Mouse (Mus musculus) retina, postnatal 7 days (tissue): ENCODE results near the gene Myo18b.

Experiments used
- DNase-seq: peaks from one replicate; pipeline ENCODE4 v3.0.0-alpha.2; 2012; ENCODE audit warnings: low read depth, low spot score

Myo18b gene

DNA sequence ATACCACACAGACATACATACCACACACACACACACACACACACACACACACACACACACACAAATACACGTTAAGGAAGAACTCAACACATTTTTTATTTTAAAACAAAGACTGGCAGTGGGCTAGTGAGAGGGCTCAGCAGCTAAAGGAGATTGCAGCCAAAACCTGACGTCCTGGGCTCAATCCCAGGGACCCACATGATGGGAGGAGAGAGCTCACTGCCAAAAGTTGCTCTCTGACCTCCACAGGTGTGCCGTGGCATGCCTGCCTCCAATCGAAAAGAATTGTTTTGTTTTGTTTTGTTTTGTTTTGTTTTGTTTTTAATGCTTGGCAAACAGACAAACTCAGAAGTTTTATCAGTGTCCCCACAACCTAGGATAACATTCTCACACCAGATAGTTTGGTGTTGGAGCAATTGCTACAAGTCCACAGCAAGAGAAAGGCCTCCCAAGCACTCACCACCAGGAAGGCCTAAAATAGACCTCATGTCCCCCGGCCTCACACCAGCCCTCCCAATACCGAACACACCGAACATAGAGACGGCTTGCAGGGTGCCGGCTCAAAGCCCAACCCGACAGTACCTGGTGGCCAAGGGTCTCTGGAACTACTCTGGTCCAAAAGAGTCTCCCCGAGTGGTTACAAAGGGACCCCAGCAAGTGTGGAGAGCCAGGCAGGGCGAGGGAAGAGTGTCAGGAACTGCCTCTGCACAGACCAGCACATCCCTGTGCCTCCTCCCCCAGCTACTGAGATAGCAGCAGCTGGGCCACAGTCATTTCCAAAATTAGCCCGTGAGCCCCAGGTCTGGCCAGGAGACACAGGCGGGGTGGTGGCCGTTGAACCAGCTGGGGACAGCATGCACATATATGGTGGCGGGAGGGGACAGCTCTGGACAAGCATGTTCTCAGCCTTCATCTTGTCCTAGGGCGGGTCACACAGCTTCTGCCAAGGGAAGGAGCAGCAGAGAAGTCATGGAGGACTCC, at the start of gene Myo18b:
TSS of gene Myo18b (minus strand) at position 689 of the 981 bp plus-strand sequence.
- no peak for DNase-seq

DNA sequence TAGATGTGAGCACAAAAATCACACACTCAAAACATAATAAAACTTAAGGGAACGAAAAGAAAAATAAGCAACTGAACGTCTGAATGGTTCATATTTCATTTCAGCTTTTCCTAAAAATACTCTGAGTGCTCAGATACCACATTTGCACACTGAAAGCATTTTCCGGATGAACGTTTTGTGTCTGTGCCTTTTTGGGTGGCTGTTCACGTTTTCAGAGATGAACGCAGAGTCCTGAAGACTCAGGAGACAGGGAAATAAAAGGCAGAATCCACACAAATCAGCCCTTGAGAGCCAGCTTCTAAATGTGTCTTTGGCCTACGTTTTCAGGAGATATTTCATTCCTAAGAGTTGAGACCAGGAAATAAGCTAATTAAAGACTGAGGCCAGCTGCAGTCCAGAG, 49.8 kb upstream of the Myo18b start:
- no peak for DNase-seq

DNA sequence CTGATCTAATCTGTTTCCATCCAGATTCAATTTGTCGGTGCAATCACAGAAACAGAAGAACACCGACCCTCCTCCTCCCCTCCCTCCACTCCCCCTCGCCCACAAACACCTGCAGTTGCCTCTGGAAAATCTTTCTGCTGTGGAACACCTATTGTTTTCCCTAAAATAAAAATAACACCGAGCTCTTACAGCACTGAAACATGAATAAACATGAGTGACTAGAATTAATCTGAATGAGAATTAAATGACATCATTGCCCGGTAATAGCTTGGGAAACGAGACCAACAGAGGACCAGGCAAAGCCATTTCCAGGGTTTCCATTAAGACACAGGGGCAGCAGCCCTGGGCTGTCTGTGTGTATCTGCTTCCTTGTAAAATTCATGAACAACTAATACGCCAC, 46.1 kb upstream of the Myo18b start:
- DNase-seq: no peak

DNA sequence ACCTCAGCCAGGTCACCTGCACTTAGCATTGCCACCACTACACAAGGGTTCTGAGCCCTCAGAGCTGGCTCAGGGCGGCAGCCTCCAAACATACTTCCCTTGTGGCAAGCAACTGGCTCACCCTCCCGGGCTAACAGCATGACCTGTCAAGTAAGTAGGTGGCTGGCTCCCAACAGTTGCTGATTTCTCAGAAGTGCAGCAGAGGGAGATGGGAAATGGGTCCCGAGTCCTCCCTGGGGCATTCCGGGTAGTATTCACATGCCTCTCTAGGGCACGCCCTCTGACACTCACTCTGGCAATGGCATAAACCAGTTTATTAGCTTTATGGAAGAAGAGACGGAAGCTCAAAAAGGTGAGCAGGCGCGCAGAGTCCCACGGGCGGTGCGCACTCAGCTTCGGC, 44.8 kb upstream of the Myo18b start:
- no peak for DNase-seq

DNA sequence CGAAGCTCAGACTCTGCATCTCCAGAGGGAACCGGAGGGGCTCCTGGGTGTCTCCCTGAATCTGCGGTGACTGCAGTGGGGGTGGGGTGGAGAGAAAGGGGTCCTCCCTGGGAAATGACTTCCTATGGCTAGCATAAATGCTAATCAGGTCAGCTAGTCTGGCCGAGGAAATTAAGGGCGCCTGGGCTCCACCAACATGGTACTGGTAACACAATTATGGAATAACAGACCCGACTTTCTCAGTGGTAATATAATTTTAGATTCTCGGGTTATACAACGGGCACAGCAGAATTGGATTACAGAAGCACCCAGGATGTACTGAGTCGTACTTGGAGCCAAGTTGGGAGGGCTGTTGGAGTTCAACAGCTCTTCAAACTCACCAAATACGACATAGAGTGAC, 40.5 kb upstream of the Myo18b start:
- DNase-seq: no peak

DNA sequence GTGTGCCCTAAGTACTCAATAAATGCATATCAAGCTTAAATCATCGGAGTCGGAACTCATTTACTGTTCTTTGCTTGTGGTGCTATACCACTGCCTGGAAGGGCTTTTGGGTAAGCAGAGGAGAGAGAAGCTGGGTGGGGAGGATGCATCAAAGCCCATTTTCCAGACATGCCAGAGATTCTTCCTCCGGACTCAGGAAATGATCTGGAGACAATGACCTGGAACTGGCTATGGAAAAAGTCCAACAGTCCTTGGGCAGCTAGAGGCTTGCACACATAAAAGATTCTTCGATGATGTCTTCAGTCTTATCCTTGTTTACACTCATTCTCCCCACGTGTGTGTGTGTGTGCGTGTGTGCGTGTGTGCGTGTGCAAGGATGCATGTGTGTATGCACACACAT, 39.3 kb upstream of the Myo18b start:
- no peak for DNase-seq

DNA sequence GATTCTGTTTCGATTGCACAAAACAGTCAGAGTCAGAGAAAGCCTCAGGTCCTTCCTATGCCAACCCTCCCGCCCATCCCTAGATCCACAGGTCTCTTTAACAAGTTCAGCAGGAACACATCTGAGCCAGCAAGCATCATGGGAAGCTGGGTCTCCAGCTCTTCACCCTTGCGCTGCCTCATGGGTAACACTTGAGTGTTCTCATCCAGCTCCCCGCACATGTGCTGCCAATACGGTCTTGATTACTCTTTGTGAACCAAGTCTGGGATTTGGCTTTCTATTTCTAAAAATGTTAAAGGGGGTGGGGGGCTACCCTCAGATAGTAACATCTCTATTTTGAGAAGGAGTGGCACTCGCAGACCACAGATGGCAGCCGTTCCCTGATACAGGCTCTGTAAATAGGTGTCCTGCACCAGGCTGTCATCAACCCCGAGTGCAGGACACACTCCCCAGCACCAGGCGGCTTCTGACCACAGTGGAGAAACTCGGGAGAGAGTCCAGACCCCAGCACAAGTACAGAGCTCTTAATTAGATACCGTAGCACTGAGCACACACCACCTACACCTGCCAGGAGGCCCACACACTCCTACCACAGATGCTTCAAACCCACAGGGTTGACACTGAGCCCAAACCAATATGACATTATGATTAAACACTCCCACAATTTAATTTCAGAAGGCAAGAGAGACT, 36.9 kb upstream of the Myo18b start:
- DNase-seq: no peak

DNA sequence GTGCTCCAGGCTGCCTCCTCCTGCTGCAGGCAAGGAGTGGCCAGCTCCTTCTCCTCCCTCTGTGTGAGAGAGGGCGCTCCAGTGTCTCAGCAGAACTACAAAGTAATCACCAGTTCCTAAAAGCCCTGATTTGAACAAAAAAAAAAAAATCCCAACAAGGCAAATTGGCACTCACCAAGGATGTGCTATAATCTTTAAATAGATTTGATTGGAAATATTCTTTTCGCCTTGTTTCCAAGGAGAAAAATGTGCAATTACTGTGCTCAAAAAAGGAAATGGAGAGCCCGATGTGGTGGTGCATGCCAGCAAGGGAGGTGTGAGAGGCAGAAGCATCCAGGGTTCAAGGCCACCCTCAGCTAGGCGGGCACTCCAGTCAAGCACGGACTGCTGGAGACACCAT, 35.7 kb upstream of the Myo18b start:
- no peak for DNase-seq

DNA sequence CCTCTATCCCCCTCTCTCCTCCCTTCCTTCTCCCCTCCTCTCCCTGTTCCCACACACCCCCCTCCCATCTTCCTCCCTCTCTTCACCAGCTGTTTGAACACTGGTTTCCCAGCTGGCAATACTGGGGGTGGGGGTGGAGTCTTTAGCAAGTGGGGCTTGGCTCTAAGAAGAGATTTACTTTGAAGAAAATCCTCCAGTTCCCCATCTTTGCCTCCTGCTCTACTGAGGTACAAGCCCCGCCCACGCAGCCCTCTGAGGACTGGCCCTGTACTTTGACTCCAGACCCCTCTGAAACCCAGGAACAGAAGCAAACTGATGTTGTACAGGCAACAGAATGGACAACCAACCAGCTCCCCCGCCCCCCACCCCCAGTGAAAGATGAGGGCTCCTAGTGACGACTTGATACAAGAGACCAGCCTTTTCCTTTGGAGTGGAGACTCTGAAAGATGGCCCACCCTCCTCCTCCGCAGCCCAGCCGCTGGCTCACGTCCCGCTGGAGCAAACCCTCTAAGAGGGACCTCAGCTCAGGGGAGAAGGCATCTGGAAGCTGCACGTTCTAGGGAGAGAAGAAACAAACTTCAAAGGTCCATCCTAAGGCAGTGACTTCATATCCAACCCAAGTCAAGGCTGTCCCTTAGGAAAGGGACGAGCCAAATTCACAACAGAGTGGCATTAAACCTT, 32.2 kb upstream of the Myo18b start:
- no peak for DNase-seq

DNA sequence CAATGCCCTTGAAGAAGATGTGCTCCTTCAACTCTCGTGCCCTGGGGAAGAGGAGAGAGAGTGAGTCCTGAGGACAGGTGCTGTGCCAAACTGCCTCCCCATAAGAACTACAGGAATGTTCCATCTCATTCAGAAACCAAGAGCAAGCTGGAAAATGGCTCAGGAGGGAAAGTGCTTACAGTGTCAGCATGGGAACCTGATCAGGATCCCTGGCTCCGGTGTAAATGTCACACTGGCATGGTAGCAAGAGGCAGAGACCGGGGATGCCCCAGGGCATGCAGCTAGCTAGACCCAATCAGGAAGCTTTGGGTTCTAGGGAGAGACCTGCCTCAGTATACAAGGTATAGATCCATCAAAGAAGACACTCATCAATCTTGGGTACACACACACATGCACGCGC, 29.3 kb upstream of the Myo18b start:
- no peak for DNase-seq

DNA sequence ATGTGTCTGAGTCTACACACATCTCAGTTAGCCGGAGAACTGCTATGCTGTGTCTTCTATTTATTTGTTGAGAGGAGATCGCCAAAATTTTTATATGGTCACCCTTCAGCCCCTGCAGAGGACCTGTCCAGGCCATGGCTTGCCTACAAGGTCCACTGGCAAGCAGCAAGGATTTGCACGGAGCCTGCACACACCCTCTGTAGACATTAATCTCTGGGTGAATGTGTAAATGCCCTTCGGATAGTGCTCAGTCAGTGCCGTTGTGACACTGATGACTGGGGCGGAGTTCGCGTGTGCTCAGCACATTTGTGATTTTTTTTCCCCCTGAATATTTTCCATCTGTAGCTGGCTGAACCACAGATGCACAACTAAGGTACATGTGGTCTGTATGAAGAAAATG, 28.6 kb upstream of the Myo18b start:
- DNase-seq: no peak

DNA sequence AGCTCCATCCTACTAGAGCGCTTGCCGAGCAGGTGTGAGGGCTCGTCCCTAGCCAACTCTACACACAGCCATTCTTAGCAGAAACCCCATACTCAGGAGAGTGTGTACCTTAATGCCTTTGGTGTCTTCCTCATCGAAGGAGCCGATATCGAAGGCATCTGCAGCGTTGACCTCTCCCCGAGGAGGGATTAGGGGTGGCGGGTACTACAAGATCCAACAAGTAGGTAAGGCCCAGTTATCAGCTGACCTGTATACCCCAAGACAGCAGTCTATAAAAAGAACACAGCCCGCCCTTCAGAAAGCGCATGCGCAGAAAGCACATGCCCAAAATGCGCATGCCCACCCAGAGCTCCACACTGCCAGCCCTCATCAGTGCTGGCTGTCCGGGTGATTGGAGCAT, 27.7 kb upstream of the Myo18b start:
- DNase-seq: no peak

DNA sequence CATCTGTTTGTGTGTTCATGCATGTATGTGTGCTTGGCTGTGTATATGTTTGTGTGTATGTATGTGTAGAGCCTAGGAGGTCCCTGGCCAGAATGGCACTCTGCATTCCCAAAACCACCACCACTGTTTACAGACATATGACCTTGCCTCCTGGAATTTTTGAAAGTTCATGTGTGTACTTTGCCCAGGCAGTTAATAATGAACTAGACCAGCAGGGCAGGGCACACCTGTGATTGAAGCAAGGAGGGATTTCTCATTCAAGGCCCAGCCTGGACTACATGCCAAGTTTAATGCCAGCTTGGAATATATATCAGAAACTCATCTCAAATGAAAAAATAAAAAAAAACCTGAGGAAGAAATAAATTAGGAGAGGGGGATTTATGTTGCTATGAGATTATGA, 25.8 kb upstream of the Myo18b start:
- DNase-seq: no peak

DNA sequence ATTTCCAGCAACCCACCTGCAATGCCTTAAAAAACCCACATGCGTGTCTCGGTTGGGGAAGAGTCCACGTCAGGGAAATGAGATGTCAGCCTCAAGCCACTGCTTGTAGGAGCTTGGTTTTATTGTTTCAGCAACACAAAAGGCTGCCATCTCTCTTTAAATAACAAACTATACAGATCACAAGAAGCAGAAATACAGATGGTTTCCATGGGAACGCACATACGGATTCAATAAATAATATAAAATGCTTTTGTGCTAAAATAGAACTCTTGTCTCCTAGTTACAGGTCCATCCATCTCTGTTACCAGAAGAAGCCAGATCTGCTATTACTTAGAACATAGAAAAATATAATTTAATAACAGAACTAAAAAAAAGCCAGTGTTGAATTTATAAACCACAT, 14.2 kb upstream of the Myo18b start:
- DNase-seq: no peak

DNA sequence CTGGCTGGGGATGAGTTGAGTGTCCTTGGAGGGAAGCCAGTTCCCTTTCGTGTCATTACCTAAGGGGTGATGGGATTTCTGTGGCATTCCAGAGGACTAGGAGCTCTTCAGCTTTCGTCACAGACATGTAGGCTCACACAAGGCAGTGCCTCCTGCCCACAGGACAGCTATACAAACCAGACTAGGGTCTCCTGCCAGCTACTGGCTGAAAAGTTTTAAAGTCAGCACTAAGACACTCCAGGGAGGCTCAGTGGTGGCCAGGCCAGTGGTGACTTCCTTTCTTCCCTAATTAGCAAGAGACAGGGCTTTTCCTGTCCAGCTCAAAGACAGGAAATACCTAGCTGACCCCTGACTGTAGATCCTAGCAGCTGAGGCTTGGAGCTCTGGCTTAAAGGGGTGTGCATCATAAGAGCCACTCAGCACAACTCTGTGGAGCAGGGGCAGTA, 12.0 kb upstream of the Myo18b start:
- no peak for DNase-seq

DNA sequence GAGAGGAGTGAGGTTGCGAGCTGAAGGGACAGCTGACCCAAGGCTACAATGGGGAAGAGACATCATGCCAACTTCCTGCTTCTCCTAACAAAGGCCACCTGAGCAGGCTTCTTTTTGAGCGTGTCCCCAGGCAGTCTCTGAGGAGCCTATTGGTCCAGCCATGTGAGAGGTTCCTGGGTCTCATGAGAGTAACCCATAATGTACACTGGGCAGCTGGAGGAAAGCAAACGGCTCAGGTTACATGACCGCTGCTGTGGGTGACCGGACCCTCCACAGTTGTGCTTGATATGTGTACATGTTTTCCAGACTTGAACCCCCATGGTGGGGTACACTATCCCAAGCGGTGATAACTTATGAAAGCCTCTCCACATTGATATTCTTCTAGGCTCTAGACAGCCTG, 11.3 kb upstream of the Myo18b start:
- DNase-seq: no peak

DNA sequence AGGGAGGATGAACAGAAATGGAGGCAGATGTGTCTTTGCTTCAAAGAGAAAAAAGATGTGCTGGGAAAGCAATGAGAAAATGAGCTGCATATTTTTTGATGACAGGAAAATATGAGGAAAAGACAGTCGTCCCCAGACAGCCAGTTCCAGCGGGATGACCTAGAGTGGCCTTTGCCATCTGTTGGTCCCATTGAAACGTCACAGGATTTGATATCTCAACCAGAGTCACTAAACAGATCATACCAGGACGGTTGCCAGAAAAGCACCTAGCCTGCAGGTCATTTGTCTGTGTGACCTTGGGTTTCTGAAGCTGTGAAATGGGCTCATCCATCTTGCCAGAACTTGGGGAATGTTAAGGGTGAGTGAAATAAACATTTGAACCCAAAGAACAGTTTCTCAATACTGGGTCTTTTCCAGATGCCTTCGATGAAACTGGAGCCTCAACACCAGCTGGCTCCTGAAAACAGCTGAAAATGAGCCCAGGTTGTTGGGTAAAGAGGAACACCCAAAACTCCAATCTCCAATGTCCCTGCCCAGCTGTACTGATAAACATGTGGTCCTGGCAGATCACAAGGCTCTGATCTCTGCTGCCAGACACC, 2.6 kb downstream of the Myo18b start:
- DNase-seq: no peak

DNA sequence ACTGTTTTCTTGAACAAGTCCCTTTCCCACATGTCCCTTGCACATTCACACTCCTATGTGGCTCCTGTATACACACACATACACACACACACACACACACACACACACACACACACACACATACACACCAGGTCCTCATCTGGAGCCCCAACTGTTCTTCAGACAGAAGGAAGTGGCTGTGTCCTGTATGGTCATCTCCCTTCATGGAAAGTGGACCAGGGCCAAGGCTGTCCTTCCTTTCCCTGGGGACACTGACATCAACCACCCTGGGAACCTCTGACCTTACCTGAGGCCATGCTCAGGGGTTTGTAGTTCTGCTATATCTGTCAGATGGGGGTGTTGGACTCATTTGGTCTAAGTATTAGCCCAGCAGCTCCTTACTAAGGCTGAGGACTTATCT, 3.8 kb downstream of the Myo18b start:
- DNase-seq: no peak

DNA sequence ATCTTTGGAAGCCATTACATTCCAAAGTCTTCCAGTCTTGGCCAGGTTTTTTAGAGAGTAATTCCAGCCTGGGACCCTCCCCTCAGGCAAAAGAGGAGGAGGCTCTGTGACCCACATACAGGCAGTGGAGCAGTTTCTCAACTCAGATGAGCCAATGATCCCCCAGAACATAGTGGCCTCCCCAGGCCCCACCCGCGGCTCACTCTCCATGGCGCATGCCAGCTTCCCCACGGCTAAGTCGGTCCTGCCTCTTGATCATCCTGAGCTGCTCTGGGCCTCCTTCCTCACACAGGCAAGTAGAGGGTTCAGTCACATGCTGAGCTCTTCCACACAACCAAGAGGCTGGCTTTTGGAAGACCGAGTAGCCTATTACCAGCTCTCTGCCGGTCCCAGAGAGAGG, 7.5 kb downstream of the Myo18b start:
- DNase-seq: no peak

DNA sequence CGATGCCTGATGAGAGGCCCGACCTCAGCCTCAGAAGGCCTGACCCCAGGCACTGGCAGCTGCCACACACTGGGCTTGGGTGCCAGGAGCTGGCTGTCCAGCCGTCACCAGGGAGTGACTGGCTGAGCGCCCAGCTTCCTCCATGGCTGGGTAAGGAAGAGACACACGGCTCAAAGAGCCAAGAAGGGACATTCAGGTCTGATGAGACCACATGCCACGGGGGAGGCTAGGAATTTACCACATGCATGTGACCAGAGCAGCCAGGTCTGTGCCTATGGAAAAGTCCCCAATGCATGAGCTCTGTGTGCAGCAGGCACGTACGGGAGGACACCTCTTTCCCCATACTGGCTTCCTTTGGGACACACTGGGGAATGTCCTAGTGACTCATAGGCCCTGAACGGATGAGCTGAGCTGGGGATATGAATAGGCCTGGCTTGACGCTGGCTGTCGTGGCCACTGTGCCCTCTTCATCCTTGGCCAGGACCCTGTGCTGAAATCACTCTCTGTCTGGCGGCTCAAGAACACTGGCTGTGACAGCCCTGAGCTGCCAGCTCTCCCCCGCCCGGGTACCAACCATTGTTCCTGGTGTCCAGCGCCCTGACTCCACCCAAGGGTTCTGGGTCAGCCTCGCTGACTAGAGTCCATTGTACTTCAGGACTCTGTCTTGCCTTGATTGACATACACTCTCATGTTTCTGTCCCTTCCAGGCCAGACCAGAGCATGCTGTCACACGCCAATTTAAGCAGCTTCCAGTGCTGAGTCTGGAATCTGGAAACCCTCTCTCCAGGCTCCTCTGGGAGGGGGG, 9.3 kb downstream of the Myo18b start:
- no peak for DNase-seq
